Mouse (Mus musculus): ENCODE data around the gene Luc7l2.
"Not testable (repeated sequence)": the region's sequence is repeated elsewhere in the genome, so short reads cannot be mapped to it uniquely, and the experiment has no call there.

Luc7l2 gene

GRCm38 (mm10) chr6:38551062-38551988 is at the start of gene Luc7l2:
Luc7l2 (plus strand) TSS chr6:38551334.
- DNase-seq = peak; percentile 98

GRCm38 (mm10) chr6:38512096-38512495 is 39.0 kb upstream of the Luc7l2 start:
- no peak for DNase-seq

- no peak for DNase-seq
Observed at GRCm38 (mm10) chr6:38512830-38513229, 38.3 kb upstream of the Luc7l2 start.

- DNase-seq = no peak
Observed at GRCm38 (mm10) chr6:38515201-38515600, 35.9 kb upstream of the Luc7l2 start.

GRCm38 (mm10) chr6:38523851-38524250 is 27.3 kb upstream of the Luc7l2 start:
- peak; percentile 14 for DNase-seq

- DNase-seq = peak; percentile 44
Observed at GRCm38 (mm10) chr6:38531211-38531820, 19.8 kb upstream of the Luc7l2 start.

- no peak for DNase-seq
Observed at GRCm38 (mm10) chr6:38532500-38533420, 18.4 kb upstream of the Luc7l2 start.

- DNase-seq = peak; percentile 99
Observed at GRCm38 (mm10) chr6:38533428-38534405, 17.4 kb upstream of the Luc7l2 start, which contains the start of gene Fmc1. Fmc1 (plus strand) TSS chr6:38533502.

GRCm38 (mm10) chr6:38534640-38535365 is 16.3 kb upstream of the Luc7l2 start:
- peak; percentile 99 for DNase-seq

- no peak for DNase-seq
Observed at GRCm38 (mm10) chr6:38535366-38535690, 15.8 kb upstream of the Luc7l2 start.

- no peak for DNase-seq
Observed at GRCm38 (mm10) chr6:38535788-38536187, 15.3 kb upstream of the Luc7l2 start.

GRCm38 (mm10) chr6:38544141-38544540 is 7.0 kb upstream of the Luc7l2 start:
- not testable (repeated sequence) for DNase-seq

- not testable (repeated sequence) for DNase-seq
Observed at GRCm38 (mm10) chr6:38547005-38547404, 4.1 kb upstream of the Luc7l2 start.

GRCm38 (mm10) chr6:38547707-38548106 is 3.4 kb upstream of the Luc7l2 start:
- no peak for DNase-seq

GRCm38 (mm10) chr6:38548595-38548994 is 2.5 kb upstream of the Luc7l2 start:
- not testable (repeated sequence) for DNase-seq

GRCm38 (mm10) chr6:38549840-38550239 is 1.3 kb upstream of the Luc7l2 start:
- DNase-seq = not testable (repeated sequence)

GRCm38 (mm10) chr6:38550250-38551061 is 678 bp upstream of the Luc7l2 start:
- peak; percentile 80 for DNase-seq

- peak; percentile 100 for DNase-seq
Observed at GRCm38 (mm10) chr6:38551989-38552635, 978 bp downstream of the Luc7l2 start.

GRCm38 (mm10) chr6:38552636-38553000 is 1.5 kb downstream of the Luc7l2 start:
- no peak for DNase-seq

- DNase-seq = no peak
Observed at GRCm38 (mm10) chr6:38576096-38576495, 25.0 kb downstream of the Luc7l2 start.

Measured in lung, postnatal 10 days (tissue).